Mouse (Mus musculus): ENCODE results near the gene Tex26. TPM values are rescaled to one million over a fixed set of nuclear protein-coding genes. Genes with fewer than 3 reads are reported as not detected.

The Tex26 gene
- polyA plus RNA-seq, 1 experiment from 2014 or later, result 0.92 TPM

- H3K4me1 ChIP-seq, result peaks cover 27% of the 10 kb centered on the region
- no peak overlapping the region for H3K9ac ChIP-seq
- H3K9me3 ChIP-seq, result no peaks in the 10 kb centered on the region
- H3K4me3 ChIP-seq, result no peak overlapping the region
- H3K36me3 ChIP-seq (replicated peaks), result no peaks in the 10 kb centered on the region
- H3K27ac ChIP-seq, result no peak overlapping the region
- WGBS, result 79% methylated on average over 6 of the region's 6 CpGs
- no peaks in the 10 kb centered on the region for H3K27me3 ChIP-seq (replicated peaks)
- no peak for ATAC-seq (replicated peaks)
- H3K4me2 ChIP-seq, result no peak overlapping the region
These were observed 2.3 kb upstream of the Tex26 start for GRCm38 (mm10) chr5:149437150-149437549.

DNA sequence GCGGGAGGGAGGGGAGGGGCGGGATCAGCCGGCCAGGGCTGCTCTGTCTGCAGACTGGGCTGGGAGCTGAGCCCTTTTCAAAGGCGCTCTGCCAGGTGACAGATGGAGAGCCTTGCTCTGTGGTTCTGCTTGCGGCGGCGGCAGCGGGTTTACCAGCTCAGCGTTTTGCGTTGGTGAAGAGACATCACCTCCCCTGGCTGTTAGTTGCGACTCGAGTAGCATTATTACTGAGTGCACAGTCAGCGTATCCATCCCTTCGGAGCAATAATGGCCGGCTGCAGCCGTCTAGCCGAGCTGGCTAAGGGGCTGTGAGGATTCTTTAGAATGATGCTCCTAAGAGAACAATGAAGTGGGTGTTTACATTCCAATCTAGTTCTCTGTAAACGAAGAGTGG lies 717 bp downstream of the Tex26 start:
- WGBS, result under 1% methylated on average over 18 of the region's 18 CpGs
- Histone ChIP-seq H3K9ac (peak overlapping the region; percentile 56), H3K27me3 (replicated peaks) (no peaks in the 10 kb centered on the region), H3K4me2 (peak overlapping the region; percentile 77), H3K36me3 (replicated peaks) (no peaks in the 10 kb centered on the region), H3K27ac (peak overlapping the region; percentile 96), H3K4me1 (peaks cover 39% of the 10 kb centered on the region), H3K9me3 (no peaks in the 10 kb centered on the region), H3K4me3 (peak overlapping the region; percentile 40)
- ATAC-seq (replicated peaks), result peak; percentile 87

DNA sequence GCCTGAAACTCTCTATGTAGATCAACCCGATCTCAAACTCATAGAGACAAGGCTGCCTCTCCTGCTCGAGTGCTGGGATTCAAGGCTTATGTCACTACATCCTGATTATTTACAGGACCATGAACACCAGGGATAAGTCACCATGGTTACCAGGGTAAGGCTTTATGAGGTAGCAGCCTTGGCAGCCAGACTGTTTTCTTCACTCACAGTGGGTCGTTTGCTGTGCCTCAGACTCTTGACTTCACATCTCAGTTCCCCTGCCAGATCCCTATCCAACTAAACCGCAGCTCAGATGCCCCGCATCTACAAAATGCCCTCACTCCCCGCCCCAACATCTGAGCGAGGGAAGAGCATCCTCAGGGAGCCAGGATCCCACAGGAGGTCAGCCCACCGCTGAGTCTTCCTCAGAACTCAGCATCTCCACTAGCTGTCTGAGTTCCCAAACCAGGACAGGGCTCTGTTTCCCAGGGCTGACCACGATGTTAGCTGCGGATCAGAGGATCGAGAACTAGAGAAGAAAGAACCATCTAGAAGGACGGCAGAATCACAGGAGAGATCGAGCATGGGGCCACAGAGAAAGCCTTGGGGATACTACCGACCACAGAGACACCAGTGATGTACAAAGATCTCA lies 2.3 kb downstream of the Tex26 start:
- H3K27ac ChIP-seq, result peak overlapping the region; percentile 96
- ATAC-seq (replicated peaks), result no peak
- WGBS, result 27% methylated on average over 14 of the region's 14 CpGs
- 0 out of 2 replicates have a peak overlapping the region, but pooled peaks have one; percentile 3 for H3K4me2 ChIP-seq
- H3K4me3 ChIP-seq, result no peak overlapping the region
- H3K9me3 ChIP-seq, result no peaks in the 10 kb centered on the region
- peaks cover 39% of the 10 kb centered on the region for H3K4me1 ChIP-seq
- H3K27me3 ChIP-seq (replicated peaks), result no peaks in the 10 kb centered on the region
- H3K9ac ChIP-seq, result no peak overlapping the region
- no peaks in the 10 kb centered on the region for H3K36me3 ChIP-seq (replicated peaks)

GRCm38 (mm10) chr5:149442277-149442660 lies 2.8 kb downstream of the Tex26 start:
- Histone ChIP-seq H3K4me1 (peaks cover 39% of the 10 kb centered on the region), H3K9ac (no peak overlapping the region), H3K4me3 (no peak overlapping the region), H3K36me3 (replicated peaks) (no peaks in the 10 kb centered on the region), H3K27me3 (replicated peaks) (no peaks in the 10 kb centered on the region), H3K27ac (no peak overlapping the region), H3K4me2 (no peak overlapping the region), H3K9me3 (no peaks in the 10 kb centered on the region)
- ATAC-seq (replicated peaks), result no peak
- 31% methylated on average over 15 of the region's 15 CpGs for WGBS

- H3K27me3 ChIP-seq (replicated peaks), result no peaks in the 10 kb centered on the region
- H3K4me1 ChIP-seq, result peaks cover 32% of the 10 kb centered on the region
- H3K27ac ChIP-seq, result 0 out of 2 replicates have a peak overlapping the region, but pooled peaks have one; percentile 40
- H3K4me2 ChIP-seq, result no peak overlapping the region
- H3K4me3 ChIP-seq, result no peak overlapping the region
- no peak overlapping the region for H3K9ac ChIP-seq
- no peak for ATAC-seq (replicated peaks)
- 0 out of 2 replicates have a peak, but pooled peaks cover 5% of the 10 kb centered on the region for H3K9me3 ChIP-seq
- no peaks in the 10 kb centered on the region for H3K36me3 ChIP-seq (replicated peaks)
- WGBS, result 79% methylated on average over 4 of the region's 4 CpGs
These were observed 5.0 kb downstream of the Tex26 start for GRCm38 (mm10) chr5:149444451-149444850.

GRCm38 (mm10) chr5:149446495-149446894 lies 7.0 kb downstream of the Tex26 start:
- no peak overlapping the region for H3K4me2 ChIP-seq
- WGBS, result 90% methylated on average over 7 of the region's 7 CpGs

DNA sequence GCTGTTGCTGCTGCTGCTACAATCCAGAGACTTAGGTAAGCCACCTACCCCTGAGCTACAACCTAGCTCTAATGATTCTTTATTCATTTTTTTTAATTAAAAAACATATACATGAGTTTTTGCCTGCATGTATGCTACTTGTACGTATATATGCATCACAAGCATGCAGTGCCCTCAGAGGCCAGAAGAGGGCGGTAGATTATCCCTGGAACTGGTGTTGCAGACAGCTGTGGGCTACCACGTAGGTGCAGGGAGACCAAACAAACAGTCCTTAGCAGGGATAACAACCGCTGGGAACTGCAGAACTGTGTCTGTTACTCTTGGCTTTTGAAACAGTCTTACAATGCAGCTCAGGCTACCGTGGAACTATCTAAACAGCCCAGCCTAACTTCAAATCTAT lies 8.3 kb downstream of the Tex26 start:
- Histone ChIP-seq H3K4me2 (no peak overlapping the region), H3K4me3 (no peak overlapping the region), H3K9ac (no peak overlapping the region), H3K27ac (no peak overlapping the region), H3K27me3 (replicated peaks) (no peaks in the 10 kb centered on the region), H3K9me3 (0 out of 2 replicates have a peak, but pooled peaks cover 5% of the 10 kb centered on the region), H3K36me3 (replicated peaks) (no peaks in the 10 kb centered on the region), H3K4me1 (peaks cover 8% of the 10 kb centered on the region)
- 85% methylated on average over 5 of the region's 5 CpGs for WGBS
- no peak for ATAC-seq (replicated peaks)

More at GRCm38 (mm10) chr5:149446495-149446894, 7.0 kb downstream of the Tex26 start:
- Histone ChIP-seq H3K4me3 (no peak overlapping the region), H3K9me3 (0 out of 2 replicates have a peak, but pooled peaks cover 5% of the 10 kb centered on the region), H3K9ac (no peak overlapping the region), H3K36me3 (replicated peaks) (no peaks in the 10 kb centered on the region), H3K27ac (no peak overlapping the region), H3K27me3 (replicated peaks) (no peaks in the 10 kb centered on the region), H3K4me1 (peaks cover 19% of the 10 kb centered on the region)
- ATAC-seq (replicated peaks), result no peak

GRCm38 (mm10) chr5:149449406-149449805 lies 9.9 kb downstream of the Tex26 start:
- WGBS, result 83% methylated on average over 7 of the region's 7 CpGs

GRCm38 (mm10) chr5:149451209-149451681 lies 11.8 kb downstream of the Tex26 start:
- Histone ChIP-seq H3K9me3 (0 out of 2 replicates have a peak, but pooled peaks cover 5% of the 10 kb centered on the region), H3K27me3 (replicated peaks) (no peaks in the 10 kb centered on the region), H3K4me3 (no peak overlapping the region), H3K27ac (no peak overlapping the region), H3K4me2 (no peak overlapping the region), H3K4me1 (no peaks in the 10 kb centered on the region), H3K9ac (no peak overlapping the region), H3K36me3 (replicated peaks) (no peaks in the 10 kb centered on the region)
- no peak for ATAC-seq (replicated peaks)
- WGBS, result 82% methylated on average over 7 of the region's 7 CpGs

More at GRCm38 (mm10) chr5:149449406-149449805, 9.9 kb downstream of the Tex26 start:
- H3K9ac ChIP-seq, result no peak overlapping the region
- H3K4me3 ChIP-seq, result no peak overlapping the region
- no peaks in the 10 kb centered on the region for H3K36me3 ChIP-seq (replicated peaks)
- no peaks in the 10 kb centered on the region for H3K27me3 ChIP-seq (replicated peaks)
- H3K4me1 ChIP-seq, result peaks cover 2% of the 10 kb centered on the region; the same call in 1 of the 2 replicates
- ATAC-seq (replicated peaks), result no peak
- no peak overlapping the region for H3K27ac ChIP-seq
- H3K9me3 ChIP-seq, result 0 out of 2 replicates have a peak, but pooled peaks cover 5% of the 10 kb centered on the region
- H3K4me2 ChIP-seq, result no peak overlapping the region

DNA sequence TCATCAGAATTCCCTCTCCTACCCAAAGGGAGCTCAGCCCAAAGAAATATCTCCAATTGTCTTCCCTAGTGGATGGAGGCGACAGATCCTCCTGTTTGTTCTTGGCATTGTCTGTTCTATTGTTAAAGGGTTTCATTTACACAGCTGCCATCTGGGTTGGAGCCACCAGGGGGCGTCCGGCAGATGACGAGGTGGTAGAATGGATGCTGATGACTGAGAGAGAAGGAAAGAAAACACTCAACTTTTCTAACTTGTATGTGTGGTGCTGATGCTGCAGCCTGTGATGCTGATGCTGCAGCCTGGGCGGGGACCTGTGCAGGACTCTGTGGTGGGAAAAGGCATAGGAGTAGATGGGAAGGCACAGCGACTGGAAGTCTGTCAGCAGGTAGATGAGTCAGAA lies 14.8 kb downstream of the Tex26 start:
- no peak overlapping the region for H3K9ac ChIP-seq
- H3K4me3 ChIP-seq, result no peak overlapping the region
- H3K4me1 ChIP-seq, result no peaks in the 10 kb centered on the region
- no peaks in the 10 kb centered on the region for H3K27me3 ChIP-seq (replicated peaks)
- no peaks in the 10 kb centered on the region for H3K9me3 ChIP-seq
- ATAC-seq (replicated peaks), result no peak
- H3K27ac ChIP-seq, result no peak overlapping the region
- WGBS, result 30% methylated on average over 6 of the region's 6 CpGs
- H3K4me2 ChIP-seq, result no peak overlapping the region
- H3K36me3 ChIP-seq (replicated peaks), result no peaks in the 10 kb centered on the region

- no peak overlapping the region for H3K4me2 ChIP-seq
- H3K9me3 ChIP-seq, result no peaks in the 10 kb centered on the region
- H3K27ac ChIP-seq, result no peak overlapping the region
- no peaks in the 10 kb centered on the region for H3K27me3 ChIP-seq (replicated peaks)
- no peak overlapping the region for H3K4me3 ChIP-seq
- no peak for ATAC-seq (replicated peaks)
- H3K36me3 ChIP-seq (replicated peaks), result no peaks in the 10 kb centered on the region
- 91% methylated on average over 7 of the region's 7 CpGs for WGBS
- no peak overlapping the region for H3K9ac ChIP-seq
- H3K4me1 ChIP-seq, result peaks cover 3% of the 10 kb centered on the region; the same call in 1 of the 2 replicates
These were observed 17.1 kb downstream of the Tex26 start for GRCm38 (mm10) chr5:149456544-149456943.

DNA sequence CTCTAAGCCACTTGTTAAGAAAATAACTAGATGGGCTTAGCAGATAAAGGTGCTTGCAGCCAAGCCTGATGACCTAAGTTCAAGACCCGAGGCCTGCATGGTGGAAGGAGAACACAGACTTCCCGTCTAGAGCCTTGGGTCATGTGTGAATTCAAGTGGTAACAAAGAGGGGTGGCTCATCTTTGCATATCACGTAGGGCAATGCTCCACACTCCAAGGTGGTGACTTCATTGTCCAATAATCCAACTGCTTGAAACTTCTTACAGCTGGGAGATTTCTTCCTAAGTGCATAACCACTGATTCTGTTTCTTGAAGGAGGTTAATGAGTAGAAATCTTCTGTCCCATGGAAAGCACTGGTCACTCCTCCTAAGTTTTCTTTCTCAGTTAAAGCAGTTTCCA lies 22.6 kb downstream of the Tex26 start:
- Histone ChIP-seq H3K4me1 (peaks cover 6% of the 10 kb centered on the region; the same call in 1 of the 2 replicates), H3K9ac (no peak overlapping the region), H3K36me3 (replicated peaks) (no peaks in the 10 kb centered on the region), H3K9me3 (no peaks in the 10 kb centered on the region), H3K27me3 (replicated peaks) (no peaks in the 10 kb centered on the region), H3K27ac (no peak overlapping the region), H3K4me2 (no peak overlapping the region), H3K4me3 (no peak overlapping the region)
- WGBS, result 82% methylated on average over 3 of the region's 3 CpGs
- ATAC-seq (replicated peaks), result no peak

GRCm38 (mm10) chr5:149465305-149465704 lies 25.8 kb downstream of the Tex26 start:
- Histone ChIP-seq H3K4me2 (no peak overlapping the region), H3K4me1 (peaks cover 6% of the 10 kb centered on the region; the same call in 1 of the 2 replicates)

More at GRCm38 (mm10) chr5:149465305-149465704, 25.8 kb downstream of the Tex26 start:
- Histone ChIP-seq H3K9ac (no peak overlapping the region), H3K36me3 (replicated peaks) (no peaks in the 10 kb centered on the region), H3K4me3 (no peak overlapping the region), H3K27me3 (replicated peaks) (no peaks in the 10 kb centered on the region), H3K27ac (no peak overlapping the region), H3K9me3 (no peaks in the 10 kb centered on the region)
- ATAC-seq (replicated peaks), result no peak
- 56% methylated on average over 5 of the region's 5 CpGs for whole genome bisulfite sequencing
